Mouse (Mus musculus) kidney, postnatal 0 days (tissue): ENCODE measurements at regions not wholly inside any gene's neighbourhood (a gene's known extent, or its start where the extent isn't known, plus 50 kb on each side); places are given as distances from the start of the nearest gene placed in this dataset.

ENCODE experiments used
- ATAC-seq: fragments of 200-750 bp; cut with Nextera tagmentation; replicated peaks from 2 replicates; pipeline ENCODE4 v1.8.0; 2017; ENCODE audit warnings: low read depth, moderate number of reproducible peaks, moderate TSS enrichment, moderate library complexity; ENCODE audit not compliant: low FRiP score
- DNase-seq: peaks from one replicate; pipeline ENCODE4 v3.0.0-alpha.2; 2016; ENCODE audit warnings: low spot score
- H3K27ac ChIP-seq: fragments of 300-500 bp; sonication (generic); 2 replicates; pipeline ENCODE4 v1.5.1; 2014; ENCODE audit warnings: mild to moderate bottlenecking
- H3K27me3 ChIP-seq: fragments of 300-500 bp; sonication (generic); 2 replicates; pipeline ENCODE4 v1.6.1; 2014; ENCODE audit warnings: low read length, mixed read lengths; ENCODE audit not compliant: insufficient read depth
- H3K36me3 ChIP-seq: fragments of 300-500 bp; sonication (generic); 2 replicates; pipeline ENCODE4 v1.6.1; 2014; ENCODE audit warnings: low read length, mixed read lengths; ENCODE audit not compliant: insufficient read depth
- H3K4me1 ChIP-seq: fragments of 300-500 bp; sonication (generic); replicated peaks from 2 replicates; pipeline ENCODE4 v1.6.1; 2014; ENCODE audit warnings: antibody characterized with exemption, low read length, mixed read lengths; ENCODE audit not compliant: insufficient read depth
- H3K4me2 ChIP-seq: fragments of 300-500 bp; sonication (generic); 2 replicates; pipeline ENCODE4 v1.6.1; 2014; ENCODE audit warnings: mild to moderate bottlenecking, low read length, moderate library complexity, mixed read lengths
- H3K4me3 ChIP-seq: fragments of 300-500 bp; sonication (generic); replicated peaks from 2 replicates; pipeline ENCODE4 v1.5.1; 2014; ENCODE audit warnings: low read depth, low read length
- H3K9ac ChIP-seq: fragments of 300-500 bp; sonication (generic); 2 replicates; pipeline ENCODE4 v1.6.1; 2014; ENCODE audit warnings: low read depth, low read length
- H3K9me3 ChIP-seq: fragments of 300-500 bp; sonication (generic); replicated peaks from 2 replicates; pipeline ENCODE4 v1.6.1; 2016; ENCODE audit warnings: low read length, inconsistent platforms, mixed read lengths
- CTCF ChIP-seq: IDR thresholded peaks from 2 replicates; pipeline ENCODE4 v1.5.1; 2016; ENCODE audit warnings: antibody characterized with exemption, low read depth, mild to moderate bottlenecking, moderate library complexity
- WGBS: fragments of 180-500 bp; shearing (Covaris S2); extraction: QIAGEN DNeasy Blood & Tissue Kit; methylation state at CpG from one replicate; pipeline ENCODE4 v1.1.7; 2014; 5-methylcytosine and 5-hydroxymethylcytosine counted together

GRCm38 (mm10) chr5:75248279-75248678, 96.2 kb downstream of the Pdgfra start:
- Histone ChIP-seq H3K36me3 (no peaks in the 10 kb centered on the region), H3K4me2 (no peak overlapping the region), H3K4me1 (no peaks in the 10 kb centered on the region), H3K4me3 (no peak overlapping the region), H3K27me3 (no peaks in the 10 kb centered on the region), H3K9me3 (no peaks in the 10 kb centered on the region), H3K9ac (no peak overlapping the region), H3K27ac (no peak overlapping the region)
- ATAC-seq, result no peak
- WGBS, result 90% methylated on average over 6 of the region's 6 CpGs
- no peak for DNase-seq
- no peak for TF ChIP-seq CTCF

- ATAC-seq (no peak), DNase-seq (no peak)
- no peak for TF ChIP-seq CTCF
- no peaks in the 10 kb centered on the region for H3K36me3 ChIP-seq
- H3K9ac ChIP-seq, result no peak overlapping the region
- H3K4me3 ChIP-seq, result no peak overlapping the region
- WGBS, result 54% methylated on average over 3 of the region's 3 CpGs
- no peak overlapping the region for H3K27ac ChIP-seq
- no peaks in the 10 kb centered on the region for H3K9me3 ChIP-seq
- H3K27me3 ChIP-seq, result no peaks in the 10 kb centered on the region
- H3K4me2 ChIP-seq, result no peak overlapping the region
- no peaks in the 10 kb centered on the region for H3K4me1 ChIP-seq
These were observed 97.6 kb downstream of the Pdgfra start for GRCm38 (mm10) chr5:75249671-75250070.

DNA sequence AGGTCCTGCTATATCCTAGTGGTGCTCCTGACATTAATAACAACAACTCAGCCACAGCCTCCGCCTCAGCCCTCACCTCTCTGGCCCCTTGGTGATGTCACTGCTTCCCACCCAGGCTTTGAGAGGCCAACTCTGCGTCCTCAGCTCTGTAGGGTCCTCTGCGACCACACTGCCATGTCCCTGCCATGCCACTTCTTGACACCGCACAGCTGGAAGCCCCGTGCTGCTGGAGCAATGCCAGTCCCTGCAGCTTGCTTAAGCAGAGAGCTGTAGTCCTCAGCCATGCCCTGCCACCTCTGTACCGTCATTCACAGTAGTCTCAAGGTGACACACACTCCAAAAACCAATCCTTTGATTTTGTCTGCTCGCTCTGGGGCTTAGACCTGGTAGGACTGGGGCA, 101.3 kb downstream of the Pdgfra start:
- H3K36me3 ChIP-seq, result no peaks in the 10 kb centered on the region
- no peak for DNase-seq
- no peaks in the 10 kb centered on the region for H3K9me3 ChIP-seq
- 55% methylated on average over 7 of the region's 7 CpGs for WGBS
- H3K4me3 ChIP-seq, result no peak overlapping the region
- no peak for TF ChIP-seq CTCF
- H3K4me1 ChIP-seq, result no peaks in the 10 kb centered on the region
- no peak overlapping the region for H3K27ac ChIP-seq
- no peak for ATAC-seq
- H3K9ac ChIP-seq, result no peak overlapping the region
- no peaks in the 10 kb centered on the region for H3K27me3 ChIP-seq
- no peak overlapping the region for H3K4me2 ChIP-seq

DNA sequence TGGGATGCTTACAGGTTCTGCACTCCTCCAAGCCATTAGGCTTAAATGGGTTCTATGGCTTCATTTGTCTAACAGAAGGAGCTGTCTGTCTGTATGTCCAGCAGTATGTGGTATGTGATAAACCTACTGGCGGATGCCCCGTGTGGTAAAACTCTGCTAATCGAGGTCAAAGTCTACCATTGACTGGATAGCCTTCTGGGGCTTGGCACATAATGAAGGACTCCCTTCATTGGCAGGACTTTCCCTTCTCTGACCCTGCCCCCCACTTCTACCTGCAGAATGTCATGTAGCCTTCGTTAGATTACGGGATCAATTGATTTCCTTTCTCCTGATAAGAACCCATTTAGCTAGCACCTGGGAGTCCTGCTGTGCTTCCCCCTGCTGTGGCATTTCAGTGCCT, 101.7 kb downstream of the Pdgfra start:
- ATAC-seq (no peak), DNase-seq (no peak)
- WGBS, result 89% methylated on average over 5 of the region's 5 CpGs
- H3K4me3 ChIP-seq, result no peak overlapping the region
- no peaks in the 10 kb centered on the region for H3K36me3 ChIP-seq
- H3K27me3 ChIP-seq, result no peaks in the 10 kb centered on the region
- TF ChIP-seq CTCF, result no peak
- no peaks in the 10 kb centered on the region for H3K9me3 ChIP-seq
- H3K9ac ChIP-seq, result no peak overlapping the region
- H3K4me1 ChIP-seq, result no peaks in the 10 kb centered on the region
- no peak overlapping the region for H3K4me2 ChIP-seq
- no peak overlapping the region for H3K27ac ChIP-seq

- 69% methylated on average over 4 of the region's 4 CpGs for WGBS
- Histone ChIP-seq H3K9me3 (no peaks in the 10 kb centered on the region), H3K27ac (no peak overlapping the region), H3K9ac (no peak overlapping the region), H3K4me2 (no peak overlapping the region), H3K4me1 (no peaks in the 10 kb centered on the region), H3K27me3 (no peaks in the 10 kb centered on the region), H3K36me3 (no peaks in the 10 kb centered on the region), H3K4me3 (no peak overlapping the region)
- no peak for ATAC-seq
- no peak for TF ChIP-seq CTCF
- DNase-seq, result peak; percentile 21
These were observed 104.1 kb downstream of the Pdgfra start for GRCm38 (mm10) chr5:75256186-75256585.

- H3K4me1 ChIP-seq, result no peaks in the 10 kb centered on the region
- no peak for ATAC-seq
- no peak overlapping the region for H3K4me2 ChIP-seq
- no peak overlapping the region for H3K27ac ChIP-seq
- H3K27me3 ChIP-seq, result no peaks in the 10 kb centered on the region
- no peak for DNase-seq
- no peaks in the 10 kb centered on the region for H3K36me3 ChIP-seq
- no peak overlapping the region for H3K4me3 ChIP-seq
- WGBS, result 60% methylated on average over 2 of the region's 2 CpGs
- no peaks in the 10 kb centered on the region for H3K9me3 ChIP-seq
- no peak overlapping the region for H3K9ac ChIP-seq
- no peak for TF ChIP-seq CTCF
These were observed 105.0 kb downstream of the Pdgfra start for GRCm38 (mm10) chr5:75257067-75257466.

- Histone ChIP-seq H3K9me3 (no peaks in the 10 kb centered on the region), H3K9ac (no peak overlapping the region), H3K27ac (no peak overlapping the region), H3K4me3 (no peak overlapping the region), H3K4me2 (no peak overlapping the region), H3K36me3 (no peaks in the 10 kb centered on the region), H3K27me3 (no peaks in the 10 kb centered on the region), H3K4me1 (no peaks in the 10 kb centered on the region)
- no peak for TF ChIP-seq CTCF
- WGBS, result 76% methylated on average over 10 of the region's 10 CpGs
- DNase-seq, result no peak
- ATAC-seq, result no peak
These were observed 108.2 kb downstream of the Pdgfra start for GRCm38 (mm10) chr5:75260247-75260646.
